14 mouse cellular contexts compared by ENCODE assay signal in the genomic region with DNA sequence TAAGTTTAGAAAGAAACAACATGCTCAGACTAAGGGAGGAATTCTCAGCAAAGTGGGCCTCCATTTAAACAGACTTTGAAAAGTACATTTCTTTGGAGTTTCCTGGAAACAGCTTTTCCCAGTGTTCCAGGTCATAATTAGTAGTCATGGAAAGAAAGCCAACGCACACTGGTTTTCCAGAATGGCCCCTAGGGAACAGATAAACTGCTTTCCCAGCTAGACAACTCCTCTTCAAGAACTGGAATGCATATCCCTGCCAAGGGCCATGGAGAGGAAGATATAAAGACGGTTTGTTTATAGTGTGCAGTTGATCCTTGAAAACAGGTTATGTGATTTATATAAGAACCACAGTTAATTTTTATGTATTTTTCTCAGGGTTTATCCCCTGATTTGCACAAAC.
A peak's percentile ranks its signal among the peaks of the same experiment; 100 is the strongest.
DNase-seq lines count a peak whose midpoint lies in the region; ATAC-seq and TF ChIP-seq lines count a peak whose summit lies in the region.
"Had no signal": no experiment of that assay in that cellular context is flagged by ENCODE, and none has a peak within 500 bp of the region (broad histone marks: within the 10 kb centered on the region; RNA-seq: fewer than 3 reads in every experiment).

No protein-coding gene starts in this region.

- H3K4me3 ChIP-seq in forebrain, postnatal 0 days (ENCODE audit: low read depth, low read length), result no peak overlapping the region
- no peak overlapping the region for H3K4me3 ChIP-seq in forebrain, embryonic 12.5 days (replicated peaks)
- H3K4me3 ChIP-seq in kidney, embryonic 15.5 days (replicated peaks), result no peak overlapping the region
- H3K4me3 ChIP-seq in stomach, postnatal 0 days (ENCODE audit: low read depth, low read length), result no peak overlapping the region
- H3K4me3 ChIP-seq: hindbrain, embryonic 15.5 days; midbrain, embryonic 10.5 days had no signal

- ATAC-seq in forebrain, postnatal 0 days, result no peak
- no peak for ATAC-seq in forebrain, embryonic 12.5 days (ENCODE audit: low FRiP score)
- ATAC-seq in kidney, embryonic 15.5 days (replicated peaks; ENCODE audit: low FRiP score), result no peak
- ATAC-seq in stomach, postnatal 0 days (ENCODE audit: low FRiP score, low TSS enrichment), result no peak

- H3K9me3 ChIP-seq in forebrain, postnatal 0 days (ENCODE audit: low read length), result no peaks in the 10 kb centered on the region
- no peaks in the 10 kb centered on the region for H3K9me3 ChIP-seq in forebrain, embryonic 12.5 days
- no peaks in the 10 kb centered on the region for H3K9me3 ChIP-seq in kidney, embryonic 15.5 days (replicated peaks)
- no peaks in the 10 kb centered on the region for H3K9me3 ChIP-seq in stomach, postnatal 0 days (ENCODE audit: control insufficient read depth, low read length)
- H3K9me3 ChIP-seq: hindbrain, embryonic 15.5 days; midbrain, embryonic 10.5 days had no signal

- TF ChIP-seq EP300 in stomach, postnatal 0 days (optimal IDR thresholded peaks at IDR 0.05), result no peak

- DNase-seq in forebrain, postnatal 0 days, result peak; percentile 7
- DNase-seq in kidney, postnatal 25 days, result no peak
- peak; percentile 2 for DNase-seq in Muller cell, postnatal 12 days (ENCODE audit: inconsistent ontology term)
- DNase-seq in heart, adult 9 months (ENCODE audit: low spot score in 2 of 2), result peak; percentile 56 to 72
- no peak for DNase-seq in frontal cortex, postnatal 14 days (ENCODE audit: low spot score in 2 of 2)
- DNase-seq in stomach, postnatal 0 days (ENCODE audit: low spot score), result no peak
- DNase-seq: cerebellum, postnatal 25 days; layer of hippocampus, adult 9-11 months; left cerebral cortex, postnatal 4 days; lung, adult 18-20 months had no signal

- H3K4me2 ChIP-seq in forebrain, postnatal 0 days (ENCODE audit: low read depth), result no peak overlapping the region
- H3K4me2 ChIP-seq in forebrain, embryonic 12.5 days, result no peak overlapping the region
- H3K4me2 ChIP-seq in kidney, embryonic 15.5 days, result no peak overlapping the region
- no peak overlapping the region for H3K4me2 ChIP-seq in stomach, postnatal 0 days (replicated peaks; ENCODE audit: low read depth)
- H3K4me2 ChIP-seq: hindbrain, embryonic 15.5 days had no signal

- no peak overlapping the region for H3K9ac ChIP-seq in forebrain, postnatal 0 days
- H3K9ac ChIP-seq in forebrain, embryonic 12.5 days, result no peak overlapping the region
- no peak overlapping the region for H3K9ac ChIP-seq in kidney, embryonic 15.5 days
- no peak overlapping the region for H3K9ac ChIP-seq in stomach, postnatal 0 days (ENCODE audit: low read length)
- H3K9ac ChIP-seq: hindbrain, embryonic 15.5 days had no signal

- 56% methylated on average over 2 of the region's 2 CpGs for WGBS in forebrain, postnatal 0 days
- WGBS in forebrain, embryonic 12.5 days, result 75% methylated on average over 2 of the region's 2 CpGs
- 38% methylated on average over 2 of the region's 2 CpGs for WGBS in kidney, embryonic 15.5 days
- 45% methylated on average over 2 of the region's 2 CpGs for WGBS in stomach, postnatal 0 days

- no peak overlapping the region for H3K27ac ChIP-seq in forebrain, postnatal 0 days (ENCODE audit: low read depth, low read length)
- H3K27ac ChIP-seq in forebrain, embryonic 12.5 days, result no peak overlapping the region
- peak overlapping the region; percentile 0; the same call in 1 of the 2 replicates for H3K27ac ChIP-seq in kidney, embryonic 15.5 days
- H3K27ac ChIP-seq in stomach, postnatal 0 days (replicated peaks), result no peak overlapping the region
- H3K27ac ChIP-seq: hindbrain, embryonic 15.5 days; midbrain, embryonic 10.5 days had no signal

- no peaks in the 10 kb centered on the region for H3K36me3 ChIP-seq in forebrain, postnatal 0 days (ENCODE audit: insufficient read depth)
- H3K36me3 ChIP-seq in forebrain, embryonic 12.5 days (replicated peaks), result no peaks in the 10 kb centered on the region
- H3K36me3 ChIP-seq in kidney, embryonic 15.5 days, result no peaks in the 10 kb centered on the region
- H3K36me3 ChIP-seq in stomach, postnatal 0 days (ENCODE audit: control insufficient read depth, insufficient read depth, low read length), result no peaks in the 10 kb centered on the region
- H3K36me3 ChIP-seq: hindbrain, embryonic 15.5 days; midbrain, embryonic 10.5 days had no signal

- H3K27me3 ChIP-seq in forebrain, postnatal 0 days (ENCODE audit: insufficient read depth, low read length), result no peaks in the 10 kb centered on the region
- H3K27me3 ChIP-seq in forebrain, embryonic 12.5 days, result no peaks in the 10 kb centered on the region
- H3K27me3 ChIP-seq in kidney, embryonic 15.5 days, result no peaks in the 10 kb centered on the region
- H3K27me3 ChIP-seq in stomach, postnatal 0 days (ENCODE audit: control insufficient read depth, insufficient read depth, low read length), result no peaks in the 10 kb centered on the region
- H3K27me3 ChIP-seq: hindbrain, embryonic 15.5 days had no signal

- no peak for TF ChIP-seq CTCF in forebrain, postnatal 0 days (IDR thresholded peaks at IDR 0.05; ENCODE audit: low read depth)
- TF ChIP-seq CTCF in stomach, postnatal 0 days (IDR thresholded peaks at IDR 0.05; ENCODE audit: low read depth), result no peak

- no peaks in the 10 kb centered on the region for H3K4me1 ChIP-seq in forebrain, postnatal 0 days (ENCODE audit: insufficient read depth)
- no peaks in the 10 kb centered on the region for H3K4me1 ChIP-seq in forebrain, embryonic 12.5 days
- H3K4me1 ChIP-seq in kidney, embryonic 15.5 days, result no peaks in the 10 kb centered on the region
- H3K4me1 ChIP-seq in stomach, postnatal 0 days (replicated peaks; ENCODE audit: control insufficient read depth, insufficient read depth), result no peaks in the 10 kb centered on the region
- H3K4me1 ChIP-seq: hindbrain, embryonic 15.5 days; midbrain, embryonic 10.5 days had no signal

Comparison
In these comparisons a context has a peak if more than half of its experiments do, and no peak if none do; other contexts are left out.
1. DNase-seq: peak in forebrain, postnatal 0 days (single experiment), Muller cell, postnatal 12 days (single experiment) and heart, adult 9 months (2 of 2); none in kidney, postnatal 25 days (0 of 2), frontal cortex, postnatal 14 days (0 of 2) and stomach, postnatal 0 days (single experiment).